Mouse (Mus musculus) layer of hippocampus, postnatal 25 days (tissue): ENCODE results near the gene Speer4b. TPM values are rescaled to one million over a fixed set of nuclear protein-coding genes. Genes with fewer than 3 reads are reported as not detected.
"Not testable (repeated sequence)": the region's sequence is repeated elsewhere in the genome, so short reads cannot be mapped to it uniquely, and the experiment has no call there.

ENCODE experiments used
- DNase-seq, 2 experiments: peaks; one replicate each; pipeline ENCODE4 v3.0.0; 2022; ENCODE audit warnings: mixed read lengths in 2 of 2, low spot score in 1 of 2; ENCODE audit errors: extremely low spot score in 1 of 2
- total RNA-seq, 2 experiments: library from RNA; stranded (reverse); gene quantifications; 2 replicates each; pipeline ENCODE4 v1.2.3; 2021

Gene Speer4b
- total RNA-seq, result not detected

GRCm38 (mm10) chr5:27501338-27501737, at the start of gene Speer4b:
Gene Speer4b, minus strand, starts transcription at chr5:27501438.
- DNase-seq, result not testable (repeated sequence)

GRCm38 (mm10) chr5:27549291-27549690, 48.1 kb upstream of the Speer4b start:
- no peak for DNase-seq

- no peak for DNase-seq
Measured at GRCm38 (mm10) chr5:27544816-27545270, 43.6 kb upstream of the Speer4b start.

- no peak for DNase-seq
Measured at GRCm38 (mm10) chr5:27526906-27527305, 25.7 kb upstream of the Speer4b start.

GRCm38 (mm10) chr5:27518716-27519115, 17.5 kb upstream of the Speer4b start:
- DNase-seq, result no peak

GRCm38 (mm10) chr5:27490942-27491341, 10.3 kb downstream of the Speer4b start:
- DNase-seq, result no peak

GRCm38 (mm10) chr5:27486138-27486537, 15.1 kb downstream of the Speer4b start:
- DNase-seq, result no peak

- no peak for DNase-seq
Measured at GRCm38 (mm10) chr5:27481706-27482105, 19.5 kb downstream of the Speer4b start.

GRCm38 (mm10) chr5:27474964-27475465, 26.2 kb downstream of the Speer4b start:
- no peak for DNase-seq

- DNase-seq, result no peak
Measured at GRCm38 (mm10) chr5:27457686-27458085, 43.6 kb downstream of the Speer4b start.

- peak in 1 of 2 experiments; percentile 36 for DNase-seq
Measured at GRCm38 (mm10) chr5:27456981-27457380, 44.3 kb downstream of the Speer4b start.

GRCm38 (mm10) chr5:27454386-27454785, 46.9 kb downstream of the Speer4b start:
- DNase-seq, result no peak

- DNase-seq, result no peak
Measured at GRCm38 (mm10) chr5:27453201-27453845, 47.9 kb downstream of the Speer4b start.
